Mouse (Mus musculus): ENCODE results near the gene Apol8.
A peak's percentile ranks its signal among the peaks of the same experiment; 100 is the strongest.

Gene Apol8

DNA sequence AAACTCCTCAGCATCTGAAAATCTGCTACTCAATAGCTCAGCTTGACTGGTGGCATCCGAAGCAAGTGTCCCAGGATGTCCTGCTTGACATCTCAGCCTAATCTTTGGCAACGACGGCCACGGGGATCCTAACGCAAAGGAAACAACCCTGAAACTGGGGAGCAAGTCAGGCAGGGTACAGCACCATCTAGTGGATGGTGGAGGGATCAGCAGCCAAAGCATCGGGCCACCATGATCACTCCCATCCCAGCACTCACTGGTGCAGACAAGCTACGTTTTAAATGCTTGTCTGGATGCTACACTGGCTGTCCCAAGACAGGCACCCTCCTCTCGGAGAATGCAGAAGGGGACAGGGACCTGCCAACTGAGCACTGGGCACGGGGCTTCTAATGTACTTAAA is at the start of gene Apol8:
Gene Apol8 (minus strand): TSS at position 156 of the 400 bp plus-strand sequence.
- peak; percentile 26 for DNase-seq (ENCODE audit: extremely low spot score, low read depth, low spot score)

- DNase-seq (ENCODE audit: extremely low spot score, low read depth, low spot score), result no peak
These were observed 48.9 kb upstream of the Apol8 start for GRCm38 (mm10) chr15:77805657-77806056.

GRCm38 (mm10) chr15:77804949-77805348 is 48.1 kb upstream of the Apol8 start:
- DNase-seq (ENCODE audit: extremely low spot score, low read depth, low spot score), result no peak

DNA sequence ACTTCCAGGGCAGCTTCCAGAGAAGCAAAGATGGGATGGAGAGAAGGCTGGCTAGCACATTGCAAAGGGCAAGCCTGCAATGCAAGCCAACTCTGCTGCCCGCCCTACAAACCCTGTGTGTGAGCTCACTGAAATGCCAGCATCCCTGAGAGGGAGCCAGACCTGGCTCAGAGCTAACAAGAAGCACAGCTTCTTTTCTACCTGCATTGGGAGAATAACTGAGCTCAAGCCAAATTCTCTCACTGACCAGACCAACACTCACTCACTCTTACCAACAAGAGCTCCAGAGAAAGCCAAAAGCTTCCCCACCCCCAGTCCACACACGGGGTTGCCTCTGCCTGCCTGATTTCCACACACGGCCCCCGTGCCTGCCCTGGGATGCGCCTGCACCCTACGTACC is 47.7 kb upstream of the Apol8 start:
- no peak for DNase-seq (ENCODE audit: extremely low spot score, low read depth, low spot score)

DNA sequence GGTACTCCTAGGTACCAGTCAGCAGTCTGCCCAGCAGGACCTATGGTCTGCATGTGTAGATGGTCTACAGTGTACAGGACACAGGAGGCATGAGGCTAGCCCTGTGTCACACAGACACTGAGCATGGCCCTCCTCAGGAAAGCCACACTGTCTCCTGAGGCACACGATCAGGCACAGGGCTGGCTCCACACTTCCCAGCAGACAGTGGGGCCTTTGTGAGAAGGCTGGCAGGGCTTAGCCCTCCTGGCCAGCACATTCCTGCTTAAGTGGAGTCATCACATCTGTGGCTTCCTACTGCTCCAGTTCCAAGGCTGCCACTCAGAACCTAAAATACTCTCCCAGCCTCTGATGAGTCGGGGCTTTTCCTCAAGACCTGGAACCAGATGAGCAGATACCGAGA is 46.9 kb upstream of the Apol8 start:
- DNase-seq (ENCODE audit: extremely low spot score, low read depth, low spot score), result no peak

GRCm38 (mm10) chr15:77802992-77803391 is 46.2 kb upstream of the Apol8 start:
- no peak for DNase-seq (ENCODE audit: extremely low spot score, low read depth, low spot score)

GRCm38 (mm10) chr15:77801188-77801587 is 44.4 kb upstream of the Apol8 start:
- DNase-seq (ENCODE audit: extremely low spot score, low read depth, low spot score), result no peak

DNA sequence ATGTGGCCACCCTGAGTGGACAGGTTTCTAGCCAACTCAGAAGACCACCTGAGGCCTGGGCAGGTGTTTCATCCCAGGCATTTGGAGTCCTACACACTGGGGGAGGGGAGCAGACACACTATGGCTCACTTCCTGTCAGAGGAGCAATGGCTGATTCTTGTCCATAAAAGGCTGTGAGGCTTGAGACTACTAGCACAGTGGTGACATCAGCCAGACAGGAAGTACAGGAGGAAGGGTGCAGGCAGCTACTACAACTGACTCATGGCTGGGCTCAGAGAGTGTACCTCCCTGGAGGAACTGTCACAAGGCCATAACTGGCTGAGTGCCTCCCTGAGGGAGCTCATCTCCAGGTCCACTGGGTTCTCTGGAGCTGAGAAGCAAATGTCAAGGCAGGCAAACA is 43.7 kb upstream of the Apol8 start:
- DNase-seq (ENCODE audit: extremely low spot score, low read depth, low spot score), result no peak

DNA sequence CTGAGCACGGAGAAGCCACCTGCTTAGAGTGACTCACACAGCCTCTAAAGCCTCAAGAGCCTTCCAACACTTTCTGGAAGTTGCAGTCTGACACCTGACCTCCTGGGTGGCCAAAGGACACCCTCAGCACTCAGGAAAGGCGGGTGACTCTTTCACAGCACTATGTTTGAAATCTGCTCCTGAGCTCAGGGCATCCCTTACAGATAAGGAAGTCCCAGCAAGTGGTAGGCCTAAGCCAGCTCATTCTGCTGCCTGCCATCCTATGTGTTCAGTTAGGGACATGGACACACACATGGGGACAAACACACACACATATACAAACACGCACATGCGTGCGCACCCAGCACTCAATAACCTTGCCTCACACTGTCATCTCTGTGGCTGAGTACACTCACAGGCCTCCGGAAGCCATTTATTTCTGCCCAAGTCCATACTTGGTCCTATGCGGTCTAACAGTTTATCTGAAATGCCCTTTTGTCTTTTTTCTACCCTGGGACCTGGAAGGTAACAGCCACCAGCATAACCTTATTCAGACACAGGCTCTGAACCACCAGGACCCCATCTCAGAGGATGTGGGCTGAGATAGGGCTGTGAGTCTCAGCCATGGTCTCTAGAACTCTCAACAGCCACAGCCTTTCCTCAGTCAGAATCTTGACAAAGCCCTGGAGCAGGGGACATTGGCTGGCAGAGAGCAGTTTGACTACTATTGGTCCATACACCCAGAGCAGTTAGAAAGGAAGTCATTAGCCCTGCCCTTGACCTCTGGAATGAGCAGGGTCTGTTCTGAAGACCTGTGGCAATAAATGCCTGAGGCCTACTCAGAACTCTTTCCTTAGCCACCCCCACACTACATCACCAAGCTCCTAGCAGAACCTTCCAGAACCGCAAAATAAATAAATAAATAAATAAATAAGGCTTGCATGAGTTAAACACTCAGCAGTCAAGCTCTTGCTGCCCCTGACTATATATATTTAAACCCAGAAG is 43.0 kb upstream of the Apol8 start:
- DNase-seq (ENCODE audit: extremely low spot score, low read depth, low spot score), result no peak

- DNase-seq (ENCODE audit: extremely low spot score, low read depth, low spot score), result no peak
These were observed 42.1 kb upstream of the Apol8 start for GRCm38 (mm10) chr15:77798664-77799490.

GRCm38 (mm10) chr15:77797609-77798411 is 41.0 kb upstream of the Apol8 start:
- no peak for DNase-seq (ENCODE audit: extremely low spot score, low read depth, low spot score)

DNA sequence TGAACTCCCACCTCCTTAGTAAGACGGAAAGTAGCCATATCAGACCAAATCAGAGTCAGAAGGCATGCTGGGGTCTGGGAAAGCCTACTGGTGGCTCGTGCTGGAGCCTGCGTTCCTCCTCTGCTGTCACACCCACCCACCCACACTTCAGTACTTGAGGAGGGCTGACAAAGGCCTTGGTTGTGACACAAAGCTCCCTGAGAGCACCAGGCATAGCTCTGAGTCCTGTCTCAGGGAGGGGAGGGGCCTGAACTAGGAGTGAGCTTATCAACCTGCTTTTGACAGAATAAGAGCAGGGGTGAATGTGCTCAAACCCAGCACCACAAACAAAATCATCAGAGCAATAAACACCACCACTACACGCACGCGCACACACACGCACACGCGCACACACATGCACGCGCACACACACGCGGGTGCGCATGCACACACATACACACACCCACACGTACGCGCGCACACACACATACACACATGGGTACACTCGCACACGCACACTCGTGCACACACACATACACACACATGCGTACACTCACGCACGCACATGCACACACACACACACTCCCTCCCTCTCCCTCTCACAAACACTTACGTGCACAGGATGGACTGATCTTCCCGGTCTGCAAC is 39.7 kb upstream of the Apol8 start:
- no peak for DNase-seq (ENCODE audit: extremely low spot score, low read depth, low spot score)

DNA sequence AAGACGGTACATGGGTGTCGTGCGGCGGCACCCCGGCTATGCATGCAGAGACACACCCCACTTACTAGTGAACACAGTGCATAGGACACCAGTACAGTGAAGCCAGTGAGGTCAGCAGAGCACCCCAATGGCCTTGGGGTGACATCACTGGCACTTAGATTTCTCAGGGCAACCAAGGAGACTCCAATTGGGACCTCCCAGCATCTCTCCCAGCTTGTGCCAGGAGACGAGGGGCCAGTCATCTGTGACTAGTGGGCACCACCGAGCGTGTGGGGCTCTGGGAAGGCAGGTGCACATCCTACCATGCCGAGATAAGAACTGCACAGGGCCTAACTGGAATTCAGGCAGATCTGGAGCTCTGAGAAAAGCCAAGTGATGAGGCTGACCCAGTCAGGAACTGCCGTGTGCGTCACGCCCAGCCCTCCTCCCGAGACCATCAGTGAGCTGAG is 38.1 kb upstream of the Apol8 start:
- no peak for DNase-seq (ENCODE audit: extremely low spot score, low read depth, low spot score)

DNA sequence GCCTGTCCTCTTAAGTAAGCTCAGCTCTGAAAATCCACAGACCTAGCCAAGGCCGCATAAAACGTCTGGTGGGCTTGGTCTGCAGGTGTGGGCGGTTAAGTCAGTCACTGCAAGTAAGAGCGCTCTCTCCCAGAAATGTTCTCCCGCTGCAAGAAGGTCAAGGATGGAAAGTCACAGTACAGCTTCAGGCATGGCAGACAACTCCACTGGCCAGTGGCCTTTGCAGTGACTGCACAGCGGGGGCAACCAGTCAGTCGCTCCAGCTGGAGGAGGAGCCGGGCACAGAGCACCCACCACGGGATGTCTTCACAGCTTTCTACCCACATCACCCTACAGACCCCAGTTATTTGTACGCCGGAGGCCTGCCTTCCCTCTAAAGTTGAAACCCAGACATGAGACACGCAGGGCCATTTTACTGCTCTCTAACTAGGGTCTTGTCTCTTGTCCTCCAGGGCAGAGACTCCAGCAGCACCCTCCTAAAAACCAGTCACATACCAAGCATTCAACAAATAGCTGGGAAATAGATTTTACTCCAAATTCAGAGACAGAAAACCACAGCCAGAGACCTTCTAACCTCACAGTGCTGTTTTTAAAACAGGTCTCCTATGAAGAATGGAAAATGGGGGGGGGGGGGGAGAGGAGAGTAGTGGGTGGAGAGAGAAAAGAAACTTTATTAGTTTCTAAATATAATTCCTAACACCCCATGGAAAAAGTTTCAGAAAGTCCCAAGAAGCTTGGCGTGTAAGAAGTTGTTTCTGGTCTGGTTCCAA is 37.5 kb upstream of the Apol8 start:
- no peak for DNase-seq (ENCODE audit: extremely low spot score, low read depth, low spot score)

DNA sequence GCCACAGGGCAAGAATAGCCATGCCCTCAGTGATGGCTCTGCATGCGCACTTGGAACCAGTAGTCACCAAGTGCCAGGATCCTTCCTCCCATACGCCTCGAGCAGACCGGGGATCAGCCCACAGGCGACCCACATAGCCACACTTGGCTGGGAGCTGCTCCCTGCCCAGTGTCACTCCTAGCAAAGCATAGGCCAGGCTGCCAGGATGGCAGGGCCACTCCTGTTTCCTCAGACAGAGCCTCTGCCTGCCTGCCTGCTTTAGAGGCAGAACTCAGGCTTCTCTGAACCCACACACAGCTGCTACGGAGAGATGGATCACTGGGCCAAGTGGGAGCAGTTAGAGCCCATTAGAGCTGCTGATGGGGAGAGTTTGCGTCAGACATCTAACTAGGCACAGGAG is 36.8 kb upstream of the Apol8 start:
- DNase-seq (ENCODE audit: extremely low spot score, low read depth, low spot score), result no peak

GRCm38 (mm10) chr15:77793094-77793493 is 36.3 kb upstream of the Apol8 start:
- no peak for DNase-seq (ENCODE audit: extremely low spot score, low read depth, low spot score)

DNA sequence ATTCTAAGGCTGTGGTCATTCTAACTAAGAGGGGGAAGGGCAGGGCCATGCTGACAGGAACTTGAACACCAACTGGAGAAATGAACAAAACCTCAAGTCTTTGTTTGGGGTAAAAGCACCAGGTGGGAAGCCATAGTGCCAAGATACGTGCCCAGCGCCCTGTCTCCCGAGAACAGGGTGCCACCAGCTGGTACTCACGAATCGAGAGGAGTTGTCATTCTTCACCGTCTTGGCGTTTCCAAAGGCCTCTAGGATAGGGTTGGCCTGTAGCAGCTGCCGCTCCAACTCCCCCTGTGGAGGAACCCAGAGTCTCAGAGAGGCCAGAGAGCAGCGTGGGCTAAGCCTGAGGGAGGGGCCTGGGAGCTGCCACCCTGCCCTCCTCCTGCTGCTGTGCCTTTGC is 35.3 kb upstream of the Apol8 start:
- no peak for DNase-seq (ENCODE audit: extremely low spot score, low read depth, low spot score)

- no peak for DNase-seq (ENCODE audit: extremely low spot score, low read depth, low spot score)
These were observed 34.0 kb upstream of the Apol8 start for GRCm38 (mm10) chr15:77790656-77791405.

GRCm38 (mm10) chr15:77789186-77789585 is 32.4 kb upstream of the Apol8 start:
- DNase-seq (ENCODE audit: extremely low spot score, low read depth, low spot score), result no peak
